ENCODE assay signal across 9 mouse cellular contexts in genomic region chr7:6834950-6835349, GRCm38 (mm10).
DNase-seq lines count a peak whose midpoint lies in the region; ATAC-seq and TF ChIP-seq lines count a peak whose summit lies in the region.
"Had no signal": no experiment of that assay in that cellular context is flagged by ENCODE, and none has a peak within 500 bp of the region (broad histone marks: within the 10 kb centered on the region; RNA-seq: fewer than 3 reads in every experiment).

No protein-coding gene starts in this region.

- no peaks in the 10 kb centered on the region for H3K9me3 ChIP-seq in liver, embryonic 13.5 days (replicated peaks)
- H3K9me3 ChIP-seq in liver, embryonic 12.5 days (replicated peaks): no peaks in the 10 kb centered on the region
- H3K9me3 ChIP-seq in forebrain, embryonic 15.5 days: no peaks in the 10 kb centered on the region
- H3K9me3 ChIP-seq in limb, embryonic 15.5 days: no peaks in the 10 kb centered on the region
- H3K9me3 ChIP-seq in stomach, embryonic 15.5 days: no peaks in the 10 kb centered on the region
- H3K9me3 ChIP-seq in lung, postnatal 0 days (ENCODE audit: low read length): no peaks in the 10 kb centered on the region

- 0 out of 2 replicates have a peak overlapping the region, but pooled peaks have one; percentile 18 for H3K27ac ChIP-seq in liver, embryonic 13.5 days
- H3K27ac ChIP-seq in liver, embryonic 12.5 days: no peak overlapping the region
- peak overlapping the region; percentile 67 for H3K27ac ChIP-seq in forebrain, embryonic 15.5 days (replicated peaks)
- H3K27ac ChIP-seq in limb, embryonic 15.5 days: peak overlapping the region; percentile 84
- peak overlapping the region; percentile 18 for H3K27ac ChIP-seq in stomach, embryonic 15.5 days
- no peak overlapping the region for H3K27ac ChIP-seq in lung, postnatal 0 days (ENCODE audit: low read length)

- DNase-seq in liver, embryonic 13.5 days: no peak
- no peak for DNase-seq in yolk sac, embryonic 10.5 days (ENCODE audit: low spot score)
- no peak for DNase-seq in lung, postnatal 0 days (ENCODE audit: low spot score)
- DNase-seq: kidney, adult 9 months had no signal

- no peak for ATAC-seq in liver, embryonic 13.5 days (ENCODE audit: low read depth)
- ATAC-seq in liver, embryonic 12.5 days: no peak
- peak; percentile 44 for ATAC-seq in forebrain, embryonic 15.5 days (replicated peaks)
- 0 out of 2 replicates have a peak, but pooled peaks have one; percentile 36 for ATAC-seq in limb, embryonic 15.5 days (ENCODE audit: insufficient number of reproducible peaks, low FRiP score, low TSS enrichment, low read depth)
- ATAC-seq in stomach, embryonic 15.5 days (ENCODE audit: insufficient read depth, low FRiP score, low read depth): peak; percentile 77
- no peak for ATAC-seq in lung, postnatal 0 days
- no peak for ATAC-seq in inflammation-experienced regulatory T-cells, adult 6 months

- H3K27me3 ChIP-seq in liver, embryonic 13.5 days: no peaks in the 10 kb centered on the region
- no peaks in the 10 kb centered on the region for H3K27me3 ChIP-seq in liver, embryonic 12.5 days (replicated peaks)
- H3K27me3 ChIP-seq in forebrain, embryonic 15.5 days: no peaks in the 10 kb centered on the region
- H3K27me3 ChIP-seq in limb, embryonic 15.5 days: no peaks in the 10 kb centered on the region
- no peaks in the 10 kb centered on the region for H3K27me3 ChIP-seq in stomach, embryonic 15.5 days (replicated peaks)
- no peaks in the 10 kb centered on the region for H3K27me3 ChIP-seq in lung, postnatal 0 days (replicated peaks; ENCODE audit: insufficient read depth, low read length)

- H3K36me3 ChIP-seq in liver, embryonic 13.5 days: no peaks in the 10 kb centered on the region
- no peaks in the 10 kb centered on the region for H3K36me3 ChIP-seq in liver, embryonic 12.5 days
- no peaks in the 10 kb centered on the region for H3K36me3 ChIP-seq in forebrain, embryonic 15.5 days
- no peaks in the 10 kb centered on the region for H3K36me3 ChIP-seq in limb, embryonic 15.5 days
- no peaks in the 10 kb centered on the region for H3K36me3 ChIP-seq in stomach, embryonic 15.5 days
- H3K36me3 ChIP-seq in lung, postnatal 0 days (ENCODE audit: insufficient read depth, low read length): no peaks in the 10 kb centered on the region

- 50% methylated on average over 5 of the region's 5 CpGs for WGBS in liver, embryonic 13.5 days (ENCODE audit: insufficient replicate concordance)
- whole genome bisulfite sequencing in liver, embryonic 12.5 days (ENCODE audit: insufficient replicate concordance): 69% methylated on average over 5 of the region's 5 CpGs
- 32% methylated on average over 5 of the region's 5 CpGs for WGBS in forebrain, embryonic 15.5 days
- 37% methylated on average over 5 of the region's 5 CpGs for WGBS in limb, embryonic 15.5 days
- 27% methylated on average over 5 of the region's 5 CpGs for WGBS in stomach, embryonic 15.5 days
- WGBS in lung, postnatal 0 days: 37% methylated on average over 5 of the region's 5 CpGs

- no peaks in the 10 kb centered on the region for H3K4me1 ChIP-seq in liver, embryonic 13.5 days (replicated peaks)
- H3K4me1 ChIP-seq in liver, embryonic 12.5 days: 0 out of 2 replicates have a peak, but pooled peaks cover 4% of the 10 kb centered on the region
- peaks cover 11% of the 10 kb centered on the region for H3K4me1 ChIP-seq in forebrain, embryonic 15.5 days
- peaks cover 7% of the 10 kb centered on the region for H3K4me1 ChIP-seq in limb, embryonic 15.5 days
- H3K4me1 ChIP-seq in stomach, embryonic 15.5 days: 0 out of 2 replicates have a peak, but pooled peaks cover 7% of the 10 kb centered on the region
- H3K4me1 ChIP-seq in lung, postnatal 0 days (ENCODE audit: insufficient read depth, low read depth, low read length): no peaks in the 10 kb centered on the region

- no peak overlapping the region for H3K4me2 ChIP-seq in liver, embryonic 13.5 days
- no peak overlapping the region for H3K4me2 ChIP-seq in liver, embryonic 12.5 days
- H3K4me2 ChIP-seq in forebrain, embryonic 15.5 days (replicated peaks): no peak overlapping the region
- no peak overlapping the region for H3K4me2 ChIP-seq in limb, embryonic 15.5 days
- H3K4me2 ChIP-seq in stomach, embryonic 15.5 days: no peak overlapping the region; the same call in 1 of the 2 replicates
- H3K4me2 ChIP-seq in lung, postnatal 0 days (replicated peaks; ENCODE audit: low read depth, low read length): no peak overlapping the region

- TF ChIP-seq CTCF in lung, postnatal 0 days (IDR thresholded peaks at IDR 0.05): no peak

- no peak overlapping the region for H3K4me3 ChIP-seq in liver, embryonic 13.5 days (replicated peaks)
- no peak overlapping the region for H3K4me3 ChIP-seq in liver, embryonic 12.5 days
- H3K4me3 ChIP-seq in forebrain, embryonic 15.5 days: no peak overlapping the region
- no peak overlapping the region for H3K4me3 ChIP-seq in limb, embryonic 15.5 days
- H3K4me3 ChIP-seq in stomach, embryonic 15.5 days (replicated peaks): no peak overlapping the region
- no peak overlapping the region for H3K4me3 ChIP-seq in lung, postnatal 0 days (ENCODE audit: low read depth, low read length)

- H3K9ac ChIP-seq in liver, embryonic 13.5 days: no peak overlapping the region
- no peak overlapping the region for H3K9ac ChIP-seq in liver, embryonic 12.5 days
- no peak overlapping the region for H3K9ac ChIP-seq in forebrain, embryonic 15.5 days (replicated peaks)
- no peak overlapping the region for H3K9ac ChIP-seq in limb, embryonic 15.5 days
- H3K9ac ChIP-seq in stomach, embryonic 15.5 days: no peak overlapping the region
- H3K9ac ChIP-seq in lung, postnatal 0 days (replicated peaks; ENCODE audit: low read depth): no peak overlapping the region

- no peak for TF ChIP-seq EP300 in lung, postnatal 0 days (IDR thresholded peaks at IDR 0.05)

Comparison
In these comparisons a context has a peak if more than half of its experiments do, and no peak if none do; other contexts are left out.
1. H3K27ac ChIP-seq: peak in liver, embryonic 13.5 days (single experiment), forebrain, embryonic 15.5 days (single experiment), limb, embryonic 15.5 days (single experiment) and stomach, embryonic 15.5 days (single experiment); none in liver, embryonic 12.5 days (single experiment) and lung, postnatal 0 days (single experiment).
2. ATAC-seq: peak in forebrain, embryonic 15.5 days (single experiment), limb, embryonic 15.5 days (single experiment) and stomach, embryonic 15.5 days (single experiment); none in liver, embryonic 13.5 days (single experiment), liver, embryonic 12.5 days (single experiment), lung, postnatal 0 days (single experiment) and inflammation-experienced regulatory T-cells, adult 6 months (single experiment).